Mouse (Mus musculus): ENCODE data around the gene Miip. TPM values are rescaled to one million over a fixed set of nuclear protein-coding genes. Genes with fewer than 3 reads are reported as not detected.
"Not testable (repeated sequence)": the region's sequence is repeated elsewhere in the genome, so short reads cannot be mapped to it uniquely, and the experiment has no call there.

Miip gene
- total RNA-seq, 2 experiments from 2014 or later, result 6.9 to 8.0 TPM

DNA sequence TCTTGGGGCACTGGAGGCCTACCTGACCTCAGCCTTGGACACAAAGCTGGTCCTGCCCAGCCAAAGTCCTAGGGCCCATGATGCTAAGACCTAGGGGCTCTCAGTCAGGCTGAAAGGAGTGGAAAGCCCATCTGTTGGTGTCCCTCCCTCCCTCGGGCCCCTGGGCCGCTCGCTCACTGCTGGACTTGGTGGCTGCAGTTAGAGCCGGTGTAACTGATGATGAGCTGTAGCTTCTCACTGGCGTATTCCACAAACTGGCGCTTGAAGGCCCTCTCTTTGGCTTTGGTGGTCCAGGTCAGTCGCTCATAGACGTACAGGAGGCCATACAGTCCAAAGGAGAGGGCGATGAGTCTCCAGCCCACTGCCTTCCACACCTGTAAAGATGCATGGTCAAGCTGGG, 9.9 kb upstream of the Miip start:
- intact Hi-C loops (cut with DNase I), result no loop called here
- no peak for DNase-seq (ENCODE audit: low spot score)

DNA sequence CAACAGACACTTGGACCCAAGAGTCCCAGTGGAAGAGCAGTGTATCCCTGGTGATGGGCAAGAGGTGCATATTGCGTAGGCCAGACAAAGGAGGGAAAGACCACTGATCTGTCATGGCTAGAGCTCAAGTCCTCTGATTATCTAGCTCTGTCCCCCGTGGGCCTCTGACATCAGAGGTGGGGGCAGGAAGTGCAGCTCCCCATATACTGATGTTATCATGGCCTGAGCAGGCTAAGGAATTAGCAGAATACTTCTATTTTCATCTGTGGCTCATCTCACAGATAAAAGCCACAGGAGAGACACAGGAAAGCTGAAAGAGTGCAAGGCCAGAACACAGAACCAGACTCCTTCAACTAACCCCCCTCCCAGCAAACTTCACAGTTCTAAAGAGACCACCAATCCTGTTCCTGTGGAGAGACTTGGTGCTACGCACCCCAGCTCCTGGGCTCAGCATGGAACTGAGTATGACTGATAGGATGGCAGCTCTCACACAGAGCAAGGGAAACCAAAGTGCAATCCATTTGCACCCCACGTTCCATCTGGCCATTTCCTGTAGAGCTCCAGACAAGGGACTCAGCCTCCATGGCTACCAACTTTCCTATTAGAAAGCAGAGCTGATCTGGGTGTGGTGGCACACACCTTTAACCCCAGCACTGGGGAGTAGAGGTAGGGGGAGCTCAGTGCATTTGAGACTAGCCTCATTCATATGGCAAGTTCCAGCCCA, 7.4 kb upstream of the Miip start:
- DNase-seq (ENCODE audit: low spot score), result no peak
- intact Hi-C loops (cut with DNase I), result no loop called here

DNA sequence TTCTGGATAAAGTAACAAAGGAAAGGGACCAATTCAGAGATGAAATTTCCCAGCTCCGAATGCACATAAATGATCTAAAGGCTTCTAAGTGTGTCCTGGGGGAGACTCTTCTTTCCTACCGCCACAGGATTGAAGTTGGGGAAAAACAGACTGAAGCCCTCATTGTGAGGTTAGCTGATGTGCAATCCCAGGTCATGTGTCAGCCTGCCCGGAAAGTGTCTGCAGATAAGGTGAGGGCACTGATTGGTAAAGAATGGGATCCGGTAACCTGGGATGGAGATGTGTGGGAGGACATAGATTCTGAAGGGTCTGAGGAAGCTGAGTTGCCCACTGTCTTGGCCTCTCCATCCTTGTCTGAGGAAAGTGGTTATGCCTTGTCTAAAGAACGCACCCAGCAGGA, 622 bp upstream of the Miip start:
- intact Hi-C loops (cut with DNase I), result loop anchor here (5.0 kb wide), 1 partner anchor 68 kb away; the partner anchor contains the start of gene Plod1
- no peak for DNase-seq (ENCODE audit: low spot score)

DNA sequence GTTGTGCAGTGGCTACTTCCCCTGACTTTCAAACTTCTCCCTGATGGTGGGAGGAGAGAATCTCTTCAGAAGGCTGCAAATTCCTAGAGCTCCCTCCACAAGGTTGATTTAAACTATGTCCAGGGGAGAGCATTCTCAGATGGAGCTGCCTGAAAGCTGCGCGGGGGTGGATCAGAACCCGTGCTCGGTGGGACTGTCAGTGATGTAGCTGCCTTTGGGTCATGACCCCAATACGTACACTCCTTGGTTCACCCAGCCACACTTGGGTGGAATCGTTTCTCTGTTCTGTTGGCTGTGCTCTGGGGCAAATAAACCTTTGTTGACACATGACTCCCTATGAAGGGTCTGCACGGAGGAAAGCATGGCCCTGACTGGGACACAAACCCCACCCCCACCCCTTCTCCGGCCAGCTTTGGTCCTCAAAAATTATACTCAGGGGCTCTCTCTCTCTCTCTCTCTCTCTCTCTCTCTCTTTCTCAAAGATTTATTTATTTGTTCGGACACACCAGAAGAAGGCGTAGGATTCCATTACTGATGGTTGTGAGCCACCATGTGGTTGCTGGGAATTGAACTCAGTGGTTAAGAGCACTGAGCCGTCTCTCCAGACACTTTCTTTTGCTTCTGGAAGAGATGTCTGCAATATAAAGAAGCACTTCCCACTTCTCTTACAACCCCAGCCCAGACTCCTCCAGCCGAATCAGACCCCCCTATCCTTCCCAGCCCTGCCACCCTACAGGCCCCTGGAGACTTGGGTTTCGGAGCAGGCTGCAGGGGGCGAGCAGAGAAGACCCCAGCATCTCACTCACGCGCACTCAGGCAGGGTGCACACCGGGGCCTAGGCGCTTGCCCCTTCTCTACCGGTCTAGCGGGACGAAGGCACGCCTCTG, 810 bp downstream of the Miip start:
- intact Hi-C loops (cut with DNase I), result loop anchor here (2.0 to 5.0 kb wide), 2 partner anchors 19 to 69 kb away; partner anchors contain the start of genes Plod1 and Zfp933
- no peak for DNase-seq (ENCODE audit: low spot score)

DNA sequence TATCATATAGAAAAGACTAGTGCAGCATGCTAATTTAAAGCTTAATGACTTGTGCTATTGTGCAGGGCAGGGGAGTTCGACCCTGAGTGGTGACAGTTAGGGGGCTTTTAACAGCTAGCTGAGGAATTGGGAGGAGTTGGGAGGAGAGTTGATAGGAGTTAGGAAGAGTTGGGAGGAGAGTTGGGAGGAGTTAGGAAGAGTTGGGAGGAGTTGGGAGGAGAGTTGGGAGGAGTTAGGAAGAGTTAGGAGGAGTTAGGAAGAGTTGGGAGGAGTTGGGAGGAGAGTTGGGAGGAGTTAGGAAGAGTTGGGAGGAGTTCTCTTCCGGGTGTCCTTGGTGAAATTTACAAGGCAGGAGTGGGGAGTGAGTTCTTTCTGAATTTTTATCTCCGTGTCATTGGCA, 1.8 kb downstream of the Miip start:
- intact Hi-C loops (cut with DNase I), result loop anchor here (2.0 to 5.0 kb wide), 2 partner anchors 18 to 71 kb away; partner anchors contain the start of genes Plod1 and Zfp933
- DNase-seq (ENCODE audit: low spot score), result not testable (repeated sequence)

DNA sequence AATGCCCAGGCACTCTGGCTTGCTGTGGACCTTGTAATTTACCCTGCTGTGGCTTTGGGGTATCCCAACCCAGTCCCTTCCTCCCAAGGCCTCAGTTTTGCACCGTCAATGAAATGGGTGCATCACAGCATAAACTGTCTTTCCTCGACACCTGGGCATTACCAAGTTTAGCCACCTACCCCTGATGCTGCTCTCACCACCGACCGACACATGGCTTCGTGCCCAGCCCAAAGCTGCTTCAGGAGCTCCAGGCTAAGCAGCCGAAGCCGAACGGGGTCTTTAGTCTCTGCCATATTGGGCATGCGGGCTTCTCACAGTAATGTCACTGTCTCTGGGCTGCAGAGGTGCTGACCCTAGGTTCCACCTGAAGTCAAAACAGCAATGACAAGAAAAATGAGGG, 2.6 kb downstream of the Miip start:
- intact Hi-C loops (cut with DNase I), result loop anchor here (2.0 to 5.0 kb wide), 2 partner anchors 17 to 71 kb away; partner anchors contain the start of genes Plod1 and Zfp933

DNA sequence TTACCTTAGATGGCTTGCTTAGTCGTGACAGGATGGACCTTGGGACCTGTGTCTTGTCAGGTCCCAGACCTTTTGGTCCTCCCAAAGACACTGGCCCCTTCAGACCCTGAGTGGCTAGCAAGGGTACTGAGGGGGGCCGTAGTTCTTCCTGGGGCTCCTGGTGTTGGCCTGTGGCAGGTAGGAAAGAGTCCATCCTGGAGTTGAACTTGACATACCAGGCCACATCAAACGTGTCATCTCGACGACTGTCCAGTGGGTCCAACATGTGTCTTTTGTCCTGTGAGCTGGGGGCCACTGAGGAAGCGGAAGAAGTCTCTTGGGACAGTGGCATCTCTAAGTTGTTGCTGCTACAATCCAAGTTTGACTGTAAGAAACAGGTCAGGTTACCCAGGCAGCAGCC, 3.0 kb downstream of the Miip start:
- intact Hi-C loops (cut with DNase I), result loop anchor here (2.0 to 5.0 kb wide), 2 partner anchors 17 to 72 kb away; partner anchors contain the start of genes Plod1 and Zfp933
- no peak for DNase-seq (ENCODE audit: low spot score)

More for the DNA sequence above, 2.6 kb downstream of the Miip start:
- no peak for DNase-seq (ENCODE audit: low spot score)

DNA sequence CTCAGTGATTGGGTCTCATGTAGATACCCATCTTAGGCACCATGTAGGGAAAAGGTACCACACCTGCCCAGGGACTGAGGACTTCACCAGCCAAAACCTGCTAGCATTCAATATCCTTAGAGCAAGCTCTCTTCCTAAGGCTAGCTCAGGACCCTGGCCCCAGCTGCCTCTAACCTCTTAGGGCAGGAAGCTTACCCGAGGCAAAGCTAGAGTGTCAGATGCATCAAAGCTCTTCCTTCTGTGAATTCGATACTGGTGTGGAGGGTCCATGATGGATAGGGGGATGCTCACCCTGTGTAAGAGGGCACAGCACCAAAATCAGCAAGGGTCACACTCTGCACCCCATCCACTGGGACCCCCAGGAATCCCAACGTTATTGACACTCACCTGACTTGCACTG, 6.6 kb downstream of the Miip start:
- intact Hi-C loops (cut with DNase I), result no loop called here
- DNase-seq (ENCODE audit: low spot score), result no peak

DNA sequence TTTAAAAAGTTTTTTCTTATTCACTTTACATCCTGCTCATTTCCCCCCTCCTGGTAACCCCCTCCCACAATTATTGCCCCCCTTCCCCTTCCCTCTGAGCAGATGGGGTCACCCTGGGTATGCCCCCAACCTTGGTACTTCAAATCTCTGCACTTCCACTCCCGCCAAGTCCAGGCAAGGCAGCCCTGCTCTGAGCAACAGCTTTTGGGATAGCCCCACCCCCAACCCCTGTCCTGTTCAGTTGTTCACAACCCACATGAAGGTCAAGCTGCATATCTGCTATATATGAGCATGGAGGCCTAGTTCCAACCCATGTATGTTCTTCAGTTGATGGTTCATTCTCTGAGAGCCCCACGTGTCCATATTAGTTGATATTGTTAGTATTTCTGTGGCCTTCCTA, 17.8 kb downstream of the Miip start:
- no peak for DNase-seq (ENCODE audit: low spot score)
- intact Hi-C loops (cut with DNase I), result no loop called here

DNA sequence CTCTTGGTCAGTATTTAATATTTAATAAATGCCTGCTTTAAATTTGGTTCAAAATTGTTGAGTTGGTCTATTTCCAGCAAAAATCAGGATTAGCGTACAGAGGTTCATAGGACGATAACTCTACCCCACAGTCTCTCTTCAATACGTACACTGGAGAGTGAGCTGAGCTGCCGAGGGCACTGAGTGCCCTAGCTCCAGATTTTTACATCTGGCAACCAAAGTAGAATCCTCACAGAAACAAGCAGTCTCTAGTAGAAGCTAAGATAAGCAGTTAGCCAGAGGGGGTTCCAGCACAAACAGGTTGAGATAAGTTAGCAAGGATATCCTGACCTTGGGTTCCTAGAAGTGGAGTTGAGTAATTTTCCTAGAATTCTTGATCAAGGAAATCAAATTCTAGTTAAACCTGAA, 20.0 kb downstream of the Miip start:
- DNase-seq (ENCODE audit: low spot score), result no peak
- intact Hi-C loops (cut with DNase I), result loop anchor here (2.0 kb wide), 2 partner anchors 18 to 56 kb away; partner anchors contain the start of gene Mfn2

DNA sequence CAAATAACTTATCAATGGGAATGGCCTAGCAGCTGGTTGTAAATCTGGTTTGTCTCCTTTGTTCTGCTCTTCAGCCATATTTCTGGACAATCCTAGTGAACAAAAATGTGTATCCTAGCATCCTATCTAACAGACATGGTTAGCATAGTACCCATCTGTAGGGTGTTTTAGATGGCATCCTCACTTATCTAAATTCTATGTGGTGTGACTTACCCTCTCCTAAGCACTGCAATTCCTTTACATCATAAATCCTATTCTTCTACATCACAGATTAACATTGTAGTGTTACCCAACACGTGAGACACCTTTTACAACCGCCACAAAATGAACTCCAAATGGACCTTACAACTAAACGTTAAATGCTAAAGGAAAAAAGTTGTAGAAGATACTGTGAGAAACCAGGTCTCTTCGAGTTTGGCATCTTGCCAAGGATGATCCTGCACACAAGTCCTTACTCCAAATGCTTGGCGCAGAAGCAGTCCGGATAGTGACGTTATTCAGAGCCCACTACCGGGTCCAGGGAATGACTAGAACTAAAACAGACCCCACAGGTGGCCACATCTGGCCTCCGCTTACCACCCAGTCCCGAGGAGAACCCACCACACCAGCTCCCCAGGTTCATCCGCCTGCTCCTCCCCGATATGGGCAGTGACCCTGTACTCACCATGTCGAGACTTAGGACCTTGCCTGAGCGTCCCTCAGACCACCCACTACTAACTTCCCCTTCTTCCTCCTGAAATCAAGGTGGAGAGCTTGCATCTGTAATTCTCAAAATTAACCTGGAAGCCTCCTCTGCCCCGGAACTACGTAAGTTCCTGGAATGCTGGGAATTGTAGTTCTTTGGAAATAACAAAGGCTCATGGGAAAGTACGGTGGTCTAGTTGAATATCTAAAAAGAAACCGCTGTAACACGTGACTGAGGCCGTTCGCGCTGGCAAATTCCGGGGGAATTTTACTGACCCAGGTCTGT, 20.7 kb downstream of the Miip start, which contains the start of gene Zfp933:
TSS of gene Zfp933 (minus strand) at position 753 of the 970 bp plus-strand sequence.
- peak; percentile 42 for DNase-seq (ENCODE audit: low spot score)
- intact Hi-C loops (cut with DNase I), result loop anchor here (2.0 kb wide), 2 partner anchors 19 to 57 kb away; partner anchors contain the start of gene Mfn2

DNA sequence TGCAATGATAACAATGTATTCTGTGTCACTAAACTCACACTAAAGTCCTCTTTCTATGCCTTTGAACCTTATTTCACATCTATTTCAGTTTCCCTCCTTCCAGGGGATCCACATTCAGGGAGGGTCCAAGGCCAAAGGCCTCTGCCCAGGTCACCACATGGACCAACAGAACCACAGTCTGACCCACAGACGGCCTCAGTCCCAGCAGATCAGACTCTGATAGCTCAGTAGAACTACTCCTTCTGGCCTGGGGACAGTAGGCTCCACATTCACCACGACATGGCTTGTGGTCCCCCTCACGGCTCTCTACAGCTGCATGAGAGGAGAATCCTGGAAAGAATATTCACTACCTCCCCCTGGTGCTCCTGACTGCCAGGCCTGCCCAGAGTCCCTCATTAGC, 25.7 kb downstream of the Miip start:
- DNase-seq (ENCODE audit: low spot score), result no peak
- intact Hi-C loops (cut with DNase I), result no loop called here

DNA sequence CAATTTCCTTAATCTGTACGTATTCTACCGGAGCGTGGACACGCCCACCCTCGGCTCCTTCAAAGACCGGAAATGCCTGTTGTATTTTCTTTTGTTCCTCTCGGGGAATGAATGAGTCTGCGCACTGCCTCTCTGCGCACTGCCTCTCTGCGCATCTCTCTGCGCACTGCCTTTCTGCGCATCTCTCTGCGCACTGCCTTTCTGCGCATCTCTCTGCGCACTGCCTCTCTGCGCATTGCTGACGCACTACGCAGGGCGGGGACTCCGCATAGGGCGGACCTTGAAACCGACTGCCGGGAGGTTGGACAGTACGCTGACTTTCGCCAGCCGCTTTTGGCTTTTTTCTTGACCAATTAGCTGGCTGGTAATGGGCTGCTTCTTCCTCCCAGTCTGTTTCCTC, 29.3 kb downstream of the Miip start:
- intact Hi-C loops (cut with DNase I), result not testable (repeated sequence)
- DNase-seq (ENCODE audit: low spot score), result peak; percentile 50

DNA sequence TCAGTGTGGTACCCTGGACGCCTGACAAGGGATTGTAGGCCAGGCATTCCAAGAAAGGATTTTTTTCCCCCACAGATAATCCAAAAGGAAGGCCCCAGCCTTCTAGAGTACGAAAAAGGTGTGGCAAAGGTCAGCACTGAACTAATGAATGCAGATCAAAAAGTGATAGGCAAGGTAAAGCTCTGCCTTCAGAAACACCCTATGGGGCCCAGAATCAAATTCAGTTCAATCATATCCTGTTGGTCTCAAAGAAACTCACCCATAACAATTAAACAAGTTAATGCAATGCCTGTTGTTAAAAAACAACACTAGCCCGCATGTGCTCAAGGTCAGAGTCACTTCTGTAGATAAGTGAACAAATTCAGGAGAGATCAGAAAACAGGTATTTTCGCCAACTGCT, 44.2 kb downstream of the Miip start:
- no peak for DNase-seq (ENCODE audit: low spot score)
- intact Hi-C loops (cut with DNase I), result no loop called here

DNA sequence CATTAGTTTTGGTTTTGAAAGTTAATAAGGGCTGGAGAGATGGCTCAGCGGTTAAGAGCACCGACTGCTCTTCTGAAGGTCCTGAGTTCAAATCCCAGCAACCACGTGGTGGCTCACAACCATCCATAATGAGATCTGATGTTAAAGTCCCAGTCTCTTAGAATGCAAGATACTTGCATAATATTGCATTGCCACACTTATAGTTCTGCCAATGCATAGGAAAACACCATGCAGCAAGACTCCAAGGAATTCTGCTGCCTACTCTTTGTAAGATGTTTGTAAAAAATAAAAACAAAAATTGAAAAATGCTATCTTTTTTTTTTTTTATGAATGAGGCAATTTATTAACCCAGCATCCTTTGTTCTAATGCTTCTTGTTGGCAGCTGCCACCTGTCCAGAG, 47.2 kb downstream of the Miip start:
- intact Hi-C loops (cut with DNase I); DNase-seq (ENCODE audit: low spot score): not testable (repeated sequence)

DNA sequence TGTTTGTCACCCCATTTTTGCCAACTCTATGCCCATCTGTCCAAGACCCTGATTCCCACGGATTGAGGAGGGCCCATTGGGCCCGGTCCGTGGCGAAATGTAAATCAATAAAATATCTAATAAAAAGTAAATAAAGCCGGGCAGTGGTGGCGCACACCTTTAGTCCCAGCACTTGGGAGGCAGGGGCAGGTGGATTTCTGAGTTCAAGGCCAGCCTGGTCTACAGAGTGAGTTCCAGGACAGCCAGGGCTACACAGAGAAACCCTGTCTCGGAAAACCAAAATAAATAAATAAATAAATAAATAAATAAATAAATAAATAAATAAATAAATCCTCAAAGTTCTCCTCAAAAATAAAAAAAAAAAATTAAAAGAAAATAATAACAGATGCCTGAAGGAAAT, 49.0 kb downstream of the Miip start:
- intact Hi-C loops (cut with DNase I); DNase-seq (ENCODE audit: low spot score): not testable (repeated sequence)

DNA sequence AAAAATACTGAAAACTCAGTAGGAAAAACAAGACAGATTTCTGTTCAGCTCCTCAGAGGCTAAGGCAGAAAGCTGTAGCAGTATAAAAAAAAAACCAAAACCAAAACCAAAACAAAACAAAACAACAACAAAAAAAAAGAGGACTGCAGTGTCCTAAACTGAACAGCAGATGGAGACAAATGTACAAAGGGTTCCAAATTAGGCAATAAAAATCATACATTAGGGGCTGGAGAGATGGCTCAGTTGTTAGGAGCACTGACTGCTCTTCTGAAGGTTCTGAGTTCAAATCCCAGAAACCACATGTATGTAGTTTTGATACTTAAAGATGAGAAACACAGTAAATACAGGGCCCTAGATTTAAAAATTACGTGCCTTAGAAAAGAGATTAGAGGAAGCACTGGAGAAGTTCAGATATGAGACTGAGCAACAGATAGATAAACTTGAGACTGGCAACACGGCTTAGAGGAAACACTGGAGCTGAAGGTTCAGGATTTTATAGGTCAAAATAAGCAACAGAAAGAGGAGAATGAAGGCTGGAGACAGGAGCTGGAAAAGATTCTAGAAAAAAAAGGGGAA, 53.9 kb downstream of the Miip start:
- intact Hi-C loops (cut with DNase I), result no loop called here
- no peak for DNase-seq (ENCODE audit: low spot score)

DNA sequence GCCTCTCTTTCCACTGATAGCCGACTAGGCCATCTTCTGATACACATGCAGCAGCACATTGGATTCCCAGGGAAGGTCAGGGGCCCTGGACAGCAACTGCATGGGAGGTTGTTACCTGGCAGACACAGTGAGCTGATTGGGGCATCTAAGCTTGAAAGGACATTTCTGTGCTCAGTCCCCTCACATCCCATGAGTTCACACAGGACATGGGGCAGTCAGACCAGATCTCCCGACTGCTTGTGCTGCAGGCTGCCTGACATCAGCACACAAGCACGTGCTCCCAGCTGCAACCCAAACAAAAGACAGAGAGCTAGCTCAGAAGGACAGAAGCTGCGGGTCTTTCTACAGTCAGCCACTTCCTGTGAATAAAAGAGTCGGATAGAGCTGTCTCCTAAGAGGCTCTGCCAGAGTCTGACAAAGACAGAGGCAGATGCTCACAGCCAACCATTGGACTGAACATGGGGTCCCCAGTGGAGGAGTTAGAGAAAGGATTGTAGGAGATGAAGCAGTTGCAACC, 55.3 kb downstream of the Miip start:
- no peak for DNase-seq (ENCODE audit: low spot score)
- intact Hi-C loops (cut with DNase I), result no loop called here

All from heart, postnatal 25 days (tissue).